Comparison of ENCODE assay signal across 22 mouse cellular contexts in the genomic region with DNA sequence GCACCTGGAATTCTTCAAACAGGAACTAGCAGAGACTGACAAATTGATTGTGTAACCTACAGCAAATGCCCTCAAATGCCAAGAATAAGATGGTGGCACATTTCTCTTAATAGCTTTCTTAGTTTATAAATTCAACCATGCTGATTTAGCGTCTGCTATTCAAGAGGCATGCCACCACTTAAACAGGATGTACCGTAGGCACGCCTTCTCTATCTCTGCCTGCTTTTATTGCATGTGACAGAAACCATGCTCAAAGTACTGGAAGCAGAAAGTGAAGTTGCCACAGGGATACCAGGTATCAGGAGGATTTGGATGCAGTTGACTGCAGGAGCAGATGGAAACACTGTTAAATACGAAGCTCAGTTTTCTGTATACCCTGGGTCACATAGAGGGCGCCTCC.
DNase-seq lines count a peak whose midpoint lies in the region; ATAC-seq and TF ChIP-seq lines count a peak whose summit lies in the region.
"Had no signal": no experiment of that assay in that cellular context is flagged by ENCODE, and none has a peak within 500 bp of the region (broad histone marks: within the 10 kb centered on the region; RNA-seq: fewer than 3 reads in every experiment).

No protein-coding gene starts in this region.

- H3K4me1 ChIP-seq in intestine, embryonic 14.5 days (replicated peaks; ENCODE audit: control insufficient read depth, insufficient read depth, low read length): peaks cover 50% of the 10 kb centered on the region
- peaks cover 9% of the 10 kb centered on the region; the same call in 1 of the 2 replicates for H3K4me1 ChIP-seq in intestine, postnatal 0 days (replicated peaks; ENCODE audit: control insufficient read depth, insufficient read depth, low read length)
- peaks cover 48% of the 10 kb centered on the region for H3K4me1 ChIP-seq in stomach, embryonic 14.5 days (ENCODE audit: control insufficient read depth, insufficient read depth, low read length)

- H3K27ac ChIP-seq in intestine, embryonic 14.5 days (ENCODE audit: low read depth): peak overlapping the region; percentile 65; the same call in 1 of the 2 replicates
- H3K27ac ChIP-seq in intestine, postnatal 0 days (ENCODE audit: low read depth, low read length): no peak overlapping the region
- peak overlapping the region; percentile 61; the same call in 1 of the 2 replicates for H3K27ac ChIP-seq in stomach, embryonic 14.5 days (ENCODE audit: low read length)
- H3K27ac ChIP-seq: midbrain, embryonic 12.5 days; neural tube, embryonic 13.5 days had no signal

- 45% methylated on average over 5 of the region's 5 CpGs for WGBS in intestine, embryonic 14.5 days
- 49% methylated on average over 5 of the region's 5 CpGs for WGBS in intestine, postnatal 0 days
- 60% methylated on average over 5 of the region's 5 CpGs for WGBS in stomach, embryonic 14.5 days

- no peaks in the 10 kb centered on the region for H3K27me3 ChIP-seq in intestine, embryonic 14.5 days (replicated peaks; ENCODE audit: control insufficient read depth, insufficient read depth, low read length)
- H3K27me3 ChIP-seq in intestine, postnatal 0 days (replicated peaks; ENCODE audit: control insufficient read depth, insufficient read depth, low read length): no peaks in the 10 kb centered on the region
- no peaks in the 10 kb centered on the region for H3K27me3 ChIP-seq in stomach, embryonic 14.5 days (ENCODE audit: control insufficient read depth, insufficient read depth, low read length)
- H3K27me3 ChIP-seq: kidney, embryonic 15.5 days; neural tube, embryonic 13.5 days; Patski had no signal

- no peaks in the 10 kb centered on the region for H3K9me3 ChIP-seq in intestine, embryonic 14.5 days (ENCODE audit: control insufficient read depth, low read length)
- no peaks in the 10 kb centered on the region for H3K9me3 ChIP-seq in intestine, postnatal 0 days (ENCODE audit: control insufficient read depth)
- H3K9me3 ChIP-seq in stomach, embryonic 14.5 days (ENCODE audit: control insufficient read depth, low read depth, low read length): no peaks in the 10 kb centered on the region
- H3K9me3 ChIP-seq: kidney, embryonic 15.5 days; midbrain, embryonic 12.5 days; neural tube, embryonic 13.5 days had no signal

- no peak for TF ChIP-seq CTCF in intestine, postnatal 0 days (IDR thresholded peaks at IDR 0.05; ENCODE audit: low read depth)

- H3K4me2 ChIP-seq in intestine, embryonic 14.5 days (ENCODE audit: low read length): no peak overlapping the region
- no peak overlapping the region for H3K4me2 ChIP-seq in intestine, postnatal 0 days (replicated peaks; ENCODE audit: low read depth)
- no peak overlapping the region for H3K4me2 ChIP-seq in stomach, embryonic 14.5 days (replicated peaks; ENCODE audit: low read depth, low read length)
- H3K4me2 ChIP-seq: kidney, embryonic 15.5 days; midbrain, embryonic 12.5 days; neural tube, embryonic 13.5 days had no signal

- no peak for DNase-seq in intestine, embryonic 14.5 days (ENCODE audit: low spot score)
- DNase-seq in CD4-positive, CD25-positive, alpha-beta regulatory T cell, adult 2 months (ENCODE audit: low read depth, low spot score): peak; percentile 47
- DNase-seq in layer of hippocampus, adult 8-10 months (ENCODE audit: low spot score in 2 of 2): no peak
- no peak for DNase-seq in testis, postnatal 14 days (ENCODE audit: low spot score)
- DNase-seq: adrenal gland, postnatal 36 days; cerebellum, adult 18-20 months; cerebellum, postnatal 36 days; gastrocnemius, postnatal 14 days; heart, adult 18-20 months; heart, postnatal 36 days; layer of hippocampus, postnatal 36 days; liver; right cerebral cortex, adult 18-20 months had no signal

- no peak overlapping the region for H3K9ac ChIP-seq in intestine, embryonic 14.5 days (ENCODE audit: low read length)
- H3K9ac ChIP-seq in intestine, postnatal 0 days (ENCODE audit: low read depth, low read length): no peak overlapping the region
- no peak overlapping the region for H3K9ac ChIP-seq in stomach, embryonic 14.5 days (replicated peaks; ENCODE audit: low read depth, low read length)
- H3K9ac ChIP-seq: kidney, embryonic 15.5 days; midbrain, embryonic 12.5 days; neural tube, embryonic 13.5 days had no signal

- no peaks in the 10 kb centered on the region for H3K36me3 ChIP-seq in intestine, embryonic 14.5 days (ENCODE audit: control insufficient read depth, insufficient read depth, low read length)
- H3K36me3 ChIP-seq in intestine, postnatal 0 days (ENCODE audit: control insufficient read depth, insufficient read depth): no peaks in the 10 kb centered on the region
- H3K36me3 ChIP-seq in stomach, embryonic 14.5 days (ENCODE audit: control insufficient read depth, insufficient read depth, low read length): no peaks in the 10 kb centered on the region
- H3K36me3 ChIP-seq: kidney, embryonic 15.5 days; midbrain, embryonic 12.5 days; neural tube, embryonic 13.5 days had no signal

- no peak overlapping the region for H3K4me3 ChIP-seq in intestine, embryonic 14.5 days (ENCODE audit: low read depth, low read length)
- H3K4me3 ChIP-seq in intestine, postnatal 0 days (ENCODE audit: low read depth, low read length): no peak overlapping the region
- no peak overlapping the region for H3K4me3 ChIP-seq in stomach, embryonic 14.5 days (ENCODE audit: low read depth, low read length)
- H3K4me3 ChIP-seq: erythroblast, embryonic 14.5 days; kidney, embryonic 15.5 days; midbrain, embryonic 12.5 days; neural tube, embryonic 13.5 days had no signal

- no peak for ATAC-seq in intestine, embryonic 14.5 days (replicated peaks; ENCODE audit: low FRiP score, low TSS enrichment, low read depth)
- ATAC-seq in intestine, postnatal 0 days: no peak
- ATAC-seq in activated CD4-positive, CD25-positive, alpha-beta regulatory T cell, adult 4 months: peak; percentile 79
- no peak for ATAC-seq in stomach, embryonic 14.5 days (ENCODE audit: insufficient number of reproducible peaks, insufficient read depth, low FRiP score, low read depth)
- ATAC-seq: forebrain, embryonic 14.5 days; Patski had no signal
